ENCODE assay signal across 8 mouse cellular contexts in genomic region chr4:108071235-108071901, GRCm38 (mm10). TPM values are rescaled to one million over a fixed set of nuclear protein-coding genes. Genes with fewer than 3 reads are reported as not detected.
DNase-seq lines count a peak whose midpoint lies in the region; ATAC-seq and TF ChIP-seq lines count a peak whose summit lies in the region.

No protein-coding gene starts in this region.

- peak; percentile 99 for DNase-seq in brain, embryonic 14.5 days (ENCODE audit: low read depth)
- DNase-seq in kidney, postnatal 10 days, result peak; percentile 98
- peak; percentile 90 to 93 for DNase-seq in natural killer cell, adult 2 months (ENCODE audit: low spot score in 2 of 2)

- peak overlapping the region; percentile 38; the same call in 1 of the 2 replicates for H3K27ac ChIP-seq in heart, embryonic 13.5 days (replicated peaks)
- peak overlapping the region; percentile 68; the same call in 1 of the 2 replicates for H3K27ac ChIP-seq in liver, embryonic 12.5 days
- H3K27ac ChIP-seq in stomach, embryonic 15.5 days, result no peak overlapping the region

- peak overlapping the region; percentile 52 for H3ac ChIP-seq in C2C12 (ENCODE audit: control insufficient read depth, insufficient read length, low read depth)

- no peaks in the 10 kb centered on the region for H3K27me3 ChIP-seq in C2C12 (ENCODE audit: control insufficient read depth, insufficient read depth, insufficient read length)
- no peaks in the 10 kb centered on the region for H3K27me3 ChIP-seq in erythroblast, embryonic 14.5 days (ENCODE audit: control insufficient read depth)
- no peaks in the 10 kb centered on the region for H3K27me3 ChIP-seq in heart, embryonic 13.5 days (replicated peaks)
- no peaks in the 10 kb centered on the region for H3K27me3 ChIP-seq in liver, embryonic 12.5 days (replicated peaks)
- H3K27me3 ChIP-seq in stomach, embryonic 15.5 days (replicated peaks), result no peaks in the 10 kb centered on the region

- peak overlapping the region; percentile 85 for H3K9ac ChIP-seq in heart, embryonic 13.5 days
- H3K9ac ChIP-seq in liver, embryonic 12.5 days, result peak overlapping the region; percentile 75
- peak overlapping the region; percentile 11; the same call in 1 of the 2 replicates for H3K9ac ChIP-seq in stomach, embryonic 15.5 days

- no peak for TF ChIP-seq POLR2A in brain, embryonic 14.5 days (IDR thresholded peaks at IDR 0.05; ENCODE audit: borderline replicate concordance, extremely low read depth, insufficient read depth, insufficient read length, poor library complexity, severe bottlenecking)

- peak overlapping the region; percentile 86 for H3K4me2 ChIP-seq in heart, embryonic 13.5 days
- peak overlapping the region; percentile 83 for H3K4me2 ChIP-seq in liver, embryonic 12.5 days
- H3K4me2 ChIP-seq in stomach, embryonic 15.5 days, result peak overlapping the region; percentile 58

- no peaks in the 10 kb centered on the region for H3K9me3 ChIP-seq in erythroblast, embryonic 14.5 days (ENCODE audit: control insufficient read depth, low read length)
- H3K9me3 ChIP-seq in heart, embryonic 13.5 days, result no peaks in the 10 kb centered on the region
- no peaks in the 10 kb centered on the region for H3K9me3 ChIP-seq in liver, embryonic 12.5 days (replicated peaks)
- H3K9me3 ChIP-seq in stomach, embryonic 15.5 days, result no peaks in the 10 kb centered on the region

- peak overlapping the region; percentile 50 for H3K4me3 ChIP-seq in C2C12 (ENCODE audit: insufficient read depth, poor library complexity, severe bottlenecking)
- peak overlapping the region; percentile 74 for H3K4me3 ChIP-seq in erythroblast, embryonic 14.5 days (replicated peaks)
- peak overlapping the region; percentile 61 for H3K4me3 ChIP-seq in heart, embryonic 13.5 days
- H3K4me3 ChIP-seq in liver, embryonic 12.5 days, result peak overlapping the region; percentile 69
- H3K4me3 ChIP-seq in stomach, embryonic 15.5 days (replicated peaks), result peak overlapping the region; percentile 48

- H3K79me2 ChIP-seq in C2C12 (ENCODE audit: control insufficient read depth, insufficient read depth), result peaks cover 9% of the 10 kb centered on the region

- peak; percentile 84; the same call in 1 of the 2 replicates for ATAC-seq in heart, embryonic 13.5 days (ENCODE audit: extremely low read depth, insufficient number of reproducible peaks, low FRiP score, low TSS enrichment)
- ATAC-seq in liver, embryonic 12.5 days, result peak; percentile 94
- peak; percentile 95 for ATAC-seq in stomach, embryonic 15.5 days (ENCODE audit: insufficient read depth, low FRiP score, low read depth)

- H3K4me1 ChIP-seq in erythroblast, embryonic 14.5 days (ENCODE audit: control insufficient read depth), result peaks cover 19% of the 10 kb centered on the region
- H3K4me1 ChIP-seq in heart, embryonic 13.5 days, result peaks cover 15% of the 10 kb centered on the region
- H3K4me1 ChIP-seq in liver, embryonic 12.5 days, result peaks cover 40% of the 10 kb centered on the region
- no peaks in the 10 kb centered on the region for H3K4me1 ChIP-seq in stomach, embryonic 15.5 days

- no peak for TF ChIP-seq CTCF in C2C12 (IDR thresholded peaks at IDR 0.05; ENCODE audit: control insufficient read depth, insufficient read depth, insufficient read length)
- TF ChIP-seq CTCF in brain, embryonic 14.5 days (IDR thresholded peaks at IDR 0.05; ENCODE audit: borderline replicate concordance, extremely low read depth, insufficient read depth, insufficient read length), result no peak

- H3K79me3 ChIP-seq in C2C12 (ENCODE audit: low read depth), result peaks cover 3% of the 10 kb centered on the region

- peaks cover 9% of the 10 kb centered on the region for H3K36me3 ChIP-seq in C2C12 (ENCODE audit: control insufficient read depth, insufficient read depth)
- peaks cover 22% of the 10 kb centered on the region for H3K36me3 ChIP-seq in erythroblast, embryonic 14.5 days (ENCODE audit: control insufficient read depth)
- H3K36me3 ChIP-seq in heart, embryonic 13.5 days, result peaks cover 18% of the 10 kb centered on the region
- peaks cover 25% of the 10 kb centered on the region for H3K36me3 ChIP-seq in liver, embryonic 12.5 days
- no peaks in the 10 kb centered on the region; the same call in 1 of the 2 replicates for H3K36me3 ChIP-seq in stomach, embryonic 15.5 days

- 3% methylated on average over 26 of the region's 26 CpGs for WGBS in heart, embryonic 13.5 days
- 2% methylated on average over 26 of the region's 26 CpGs for WGBS in liver, embryonic 12.5 days (ENCODE audit: insufficient replicate concordance)
- 3% methylated on average over 26 of the region's 26 CpGs for WGBS in stomach, embryonic 15.5 days

TF ChIP-seq in C2C12, 6 proteins besides CTCF, POLR2A, EP300 and RAD21:
- TF ChIP-seq MYOG (IDR thresholded peaks at IDR 0.05; ENCODE audit: control insufficient read depth, extremely low read depth, insufficient read length), result no peak
- TF ChIP-seq MYOD1 (IDR thresholded peaks at IDR 0.05; ENCODE audit: control insufficient read depth, insufficient read length, low read depth), result no peak
- TF ChIP-seq USF1 (IDR thresholded peaks at IDR 0.05; ENCODE audit: low read depth), result no peak
- TF ChIP-seq MAX (IDR thresholded peaks at IDR 0.05), result peak; percentile 87
- TF ChIP-seq FOSL1 (IDR thresholded peaks at IDR 0.05; ENCODE audit: insufficient read depth, low read length, poor library complexity, severe bottlenecking), result no peak

RNA-seq across cellular contexts. Expression of gene Podn, which starts 24.9 kb away (rescaled TPM):
- 0.02 TPM for polyA plus RNA-seq in C2C12 (2012; fragmentation: generic; extraction: Trizol)
- polyA plus RNA-seq in brain, embryonic 14.5 days (2012; rRNA removed), result 2.2 and 2.8 TPM in 2 replicates
- polyA plus RNA-seq in erythroblast, embryonic 14.5 days (2012), result 0.22 and 0.23 TPM in 2 replicates
- 0.05 and 0.29 TPM in 2 replicates for polyA plus RNA-seq in heart, embryonic 13.5 days (2015; fragmentation: Nextera tagmentation; extraction: Ambion mirVana)
- 0.10 and 0.23 TPM in 2 replicates for polyA plus RNA-seq in liver, embryonic 12.5 days (2016; fragmentation: Nextera tagmentation; extraction: Ambion mirVana)
- 0.90 and 1.1 TPM in 2 replicates for polyA plus RNA-seq in stomach, embryonic 15.5 days (2015; fragmentation: Nextera tagmentation; extraction: Ambion mirVana)

Comparison
In these comparisons a context has a peak if more than half of its experiments do, and no peak if none do; other contexts are left out.
1. H3K9ac ChIP-seq: peak in every context shown above with its lines; median percentile 85 in heart, embryonic 13.5 days; 75 in liver, embryonic 12.5 days; 11 in stomach, embryonic 15.5 days.